Mouse (Mus musculus): ENCODE data around the gene Lsm7. TPM values are rescaled to one million over a fixed set of nuclear protein-coding genes. Genes with fewer than 3 reads are reported as not detected.
"Not testable (repeated sequence)": the region's sequence is repeated elsewhere in the genome, so short reads cannot be mapped to it uniquely, and the experiment has no call there.

The Lsm7 gene
- total RNA-seq, 2 experiments from 2014 or later, result 51.6 to 53.3 TPM

GRCm38 (mm10) chr10:80842334-80842733, 12.7 kb downstream of the Lsm7 start:
- no peak for TF ChIP-seq CTCF (conservative IDR thresholded peaks at IDR 0.05)
- peak in 1 of 2 experiments; percentile 63 for DNase-seq (ENCODE audit: low spot score in 2 of 2)
- Histone ChIP-seq H3K27ac (peak overlapping the region; percentile 85), H3K4me3 (peak overlapping the region; percentile 60)

- H3K4me3 ChIP-seq, result peak overlapping the region; percentile 60; the same call in 1 of the 2 replicates
- TF ChIP-seq CTCF (conservative IDR thresholded peaks at IDR 0.05), result no peak
- peak overlapping the region; percentile 85; the same call in 1 of the 2 replicates for H3K27ac ChIP-seq
- no peak for DNase-seq (ENCODE audit: low spot score in 2 of 2)
These were observed 13.3 kb downstream of the Lsm7 start for GRCm38 (mm10) chr10:80841685-80842084.

DNA sequence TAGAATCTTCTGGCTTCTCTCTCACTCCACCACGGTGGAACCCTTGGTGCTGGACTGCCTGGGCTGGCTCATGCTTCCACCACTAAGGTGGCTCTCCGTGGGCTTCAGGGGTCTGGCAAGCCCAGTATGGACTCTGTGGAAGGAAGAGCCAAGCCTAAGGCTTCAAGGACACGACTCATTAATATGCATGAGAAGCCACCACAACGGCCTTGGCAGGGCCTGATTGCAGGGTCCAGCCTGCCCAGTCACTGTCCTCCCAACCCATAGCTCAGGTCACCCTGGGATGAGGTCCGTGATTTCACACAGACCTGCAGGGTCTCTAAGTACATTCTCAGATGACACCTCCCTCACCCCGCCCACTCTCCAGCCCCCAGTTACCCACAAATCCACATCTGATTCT, 15.2 kb downstream of the Lsm7 start:
- no peak for DNase-seq (ENCODE audit: low spot score in 2 of 2)
- H3K4me3 ChIP-seq, result no peak overlapping the region

DNA sequence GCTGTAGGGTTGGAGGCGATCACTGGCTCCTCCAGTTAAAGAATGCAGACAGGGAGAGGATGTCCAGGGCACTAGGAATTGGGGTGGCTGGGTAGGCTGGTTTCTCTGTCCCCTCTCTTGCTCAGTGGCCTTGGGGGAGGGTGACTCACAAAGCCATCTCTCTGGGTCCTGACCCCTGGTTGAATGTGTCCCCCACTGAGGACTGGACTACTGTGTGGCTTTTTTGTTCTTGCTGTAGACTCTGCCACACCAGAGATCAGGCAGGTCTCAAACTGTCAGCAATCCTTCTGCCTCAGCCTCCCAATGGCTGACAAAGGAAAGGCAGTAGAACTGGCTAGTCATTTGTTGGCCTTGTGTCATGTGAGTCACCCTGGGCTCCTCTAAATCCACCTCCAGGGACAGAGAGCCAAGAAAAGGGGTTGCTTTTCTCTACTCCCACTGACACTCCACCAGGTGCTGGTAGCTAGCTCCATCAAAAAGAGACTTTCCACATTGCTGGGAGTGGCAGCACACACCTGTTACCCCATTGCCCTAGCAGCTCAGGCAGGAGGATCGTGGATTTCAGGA, 16.6 kb downstream of the Lsm7 start:
- Histone ChIP-seq H3K27ac (0 out of 2 replicates have a peak overlapping the region, but pooled peaks have one; percentile 37), H3K4me3 (no peak overlapping the region)
- no peak for DNase-seq (ENCODE audit: low spot score in 2 of 2)
- TF ChIP-seq CTCF (conservative IDR thresholded peaks at IDR 0.05), result no peak

More for the DNA sequence above, 15.2 kb downstream of the Lsm7 start:
- H3K27ac ChIP-seq, result no peak overlapping the region
- TF ChIP-seq CTCF (conservative IDR thresholded peaks at IDR 0.05), result no peak

GRCm38 (mm10) chr10:80837827-80838226, 17.2 kb downstream of the Lsm7 start:
- no peak for DNase-seq (ENCODE audit: low spot score in 2 of 2)
- H3K27ac ChIP-seq, result peak overlapping the region; percentile 37; the same call in 1 of the 2 replicates
- TF ChIP-seq CTCF (conservative IDR thresholded peaks at IDR 0.05), result no peak
- no peak overlapping the region for H3K4me3 ChIP-seq

GRCm38 (mm10) chr10:80836949-80837379, 18.0 kb downstream of the Lsm7 start:
- Histone ChIP-seq H3K27ac (peak overlapping the region; percentile 37; the same call in 1 of the 2 replicates), H3K4me3 (no peak overlapping the region)
- no peak for TF ChIP-seq CTCF (conservative IDR thresholded peaks at IDR 0.05)
- DNase-seq (ENCODE audit: low spot score in 2 of 2), result no peak

GRCm38 (mm10) chr10:80835617-80836016, 19.4 kb downstream of the Lsm7 start:
- Histone ChIP-seq H3K4me3 (no peak overlapping the region), H3K27ac (no peak overlapping the region)
- DNase-seq (ENCODE audit: low spot score in 2 of 2), result no peak
- no peak for TF ChIP-seq CTCF (conservative IDR thresholded peaks at IDR 0.05)

DNA sequence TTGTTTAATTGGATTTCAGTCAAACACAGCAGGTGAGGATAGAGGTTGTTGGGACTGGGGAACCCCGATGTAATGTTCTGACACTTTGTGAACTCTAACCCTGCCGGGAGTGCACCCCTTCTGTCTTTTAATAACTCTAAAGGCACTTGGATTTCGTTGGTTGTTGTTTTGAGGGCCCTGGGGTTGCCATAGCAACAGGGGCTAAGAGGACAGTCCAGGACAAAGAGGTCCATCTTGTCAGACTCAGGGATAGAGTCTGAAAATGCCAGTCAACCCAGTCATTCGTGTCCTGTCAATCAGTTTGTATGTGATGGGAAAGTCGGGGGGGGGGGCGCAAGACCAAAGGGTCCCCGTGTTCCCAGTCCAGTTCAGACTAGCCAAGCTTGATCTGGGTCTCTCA, 22.2 kb downstream of the Lsm7 start:
- TF ChIP-seq CTCF (conservative IDR thresholded peaks at IDR 0.05), result no peak
- Histone ChIP-seq H3K4me3 (no peak overlapping the region), H3K27ac (no peak overlapping the region)
- DNase-seq (ENCODE audit: low spot score in 2 of 2), result no peak

GRCm38 (mm10) chr10:80831136-80831535, 23.9 kb downstream of the Lsm7 start:
- Histone ChIP-seq H3K27ac (no peak overlapping the region), H3K4me3 (no peak overlapping the region)
- no peak for DNase-seq (ENCODE audit: low spot score in 2 of 2)
- no peak for TF ChIP-seq CTCF (conservative IDR thresholded peaks at IDR 0.05)

DNA sequence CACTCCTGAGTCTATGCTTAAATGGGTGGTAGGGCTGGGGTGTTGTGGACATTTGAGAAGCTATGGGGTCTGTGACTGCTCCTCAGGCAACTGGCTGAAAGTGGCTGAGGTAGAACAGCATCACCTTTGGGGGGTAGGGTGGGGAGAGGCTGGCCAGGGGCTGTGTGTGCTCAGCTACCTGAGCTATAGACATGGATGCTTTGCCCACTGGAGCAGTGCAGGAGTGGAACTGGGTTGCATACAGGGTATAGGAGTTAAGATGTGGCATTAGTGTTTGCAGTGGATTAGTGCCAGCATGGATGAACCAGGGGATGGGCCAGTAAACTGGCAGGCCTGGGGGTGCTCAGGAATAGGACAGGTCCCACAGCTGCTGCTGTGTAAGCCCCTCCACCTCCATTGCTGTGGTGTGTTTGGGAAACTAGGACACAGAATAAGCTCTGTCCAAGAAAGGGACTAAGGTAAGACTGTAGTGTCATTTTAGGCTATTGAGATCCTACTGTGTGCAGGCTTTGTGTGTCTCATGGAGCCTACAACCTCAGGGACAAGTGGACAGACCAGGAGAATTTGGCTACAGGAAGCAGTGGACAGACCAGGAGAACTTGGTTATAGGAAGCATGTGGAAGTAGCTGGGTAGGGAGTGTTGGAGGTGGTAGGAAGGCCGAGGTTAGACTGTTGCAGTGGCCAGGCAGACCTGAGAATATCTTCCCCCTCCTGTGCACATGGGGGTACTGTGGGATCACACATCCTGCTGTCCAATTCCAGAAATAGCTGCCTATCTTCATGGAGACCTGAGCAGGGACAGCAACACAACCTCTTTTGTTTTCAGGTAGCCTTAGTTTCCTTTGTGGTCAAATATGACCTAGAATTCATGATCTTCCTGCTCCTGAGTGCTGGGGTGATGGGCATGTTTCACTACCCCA, 25.4 kb downstream of the Lsm7 start:
- Histone ChIP-seq H3K4me3 (no peak overlapping the region), H3K27ac (no peak overlapping the region)
- TF ChIP-seq CTCF (conservative IDR thresholded peaks at IDR 0.05), result no peak
- no peak for DNase-seq (ENCODE audit: low spot score in 2 of 2)

- not testable (repeated sequence) for H3K27ac ChIP-seq; DNase-seq (ENCODE audit: low spot score in 2 of 2)
- peak overlapping the region; percentile 96; the same call in 1 of the 2 replicates for H3K4me3 ChIP-seq
These were observed 26.4 kb downstream of the Lsm7 start for GRCm38 (mm10) chr10:80828587-80828986.

DNA sequence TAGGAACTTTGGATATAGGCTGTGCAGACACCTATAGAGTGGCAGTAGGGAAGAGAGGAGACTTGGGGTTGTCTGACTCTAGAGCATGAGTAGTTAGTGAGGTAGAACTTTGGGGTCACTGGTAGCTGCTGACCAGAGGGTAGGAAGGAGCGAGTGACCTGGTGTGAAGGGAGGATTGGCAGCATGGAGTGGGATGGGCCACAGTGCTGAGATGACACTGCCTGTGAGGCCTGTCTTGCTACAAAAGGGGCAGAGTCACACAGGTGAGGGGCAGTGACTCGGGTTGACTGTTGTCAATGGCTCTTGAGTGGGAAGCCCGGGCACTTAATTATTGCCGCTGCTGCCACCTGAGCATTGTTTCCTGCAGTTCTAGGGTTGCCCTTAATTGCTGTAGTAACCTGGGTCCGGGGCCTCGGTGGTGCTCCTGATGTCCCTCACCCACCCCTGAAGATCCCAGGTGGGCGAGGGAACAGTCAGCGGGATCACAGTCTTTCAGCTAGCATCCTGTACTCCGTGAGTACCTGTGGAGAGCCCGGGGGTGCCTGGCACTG, 27.1 kb downstream of the Lsm7 start:
- no peak for DNase-seq (ENCODE audit: low spot score in 2 of 2)
- Histone ChIP-seq H3K27ac (no peak overlapping the region), H3K4me3 (peak overlapping the region; percentile 96)
- TF ChIP-seq CTCF (conservative IDR thresholded peaks at IDR 0.05), result no peak
